Mouse (Mus musculus) intestine, embryonic 16.5 days (tissue): ENCODE measurements around the gene Olfr1045. TPM values are rescaled to one million over a fixed set of nuclear protein-coding genes. Genes with fewer than 3 reads are reported as not detected.

Experiments
- ATAC-seq: fragments of 200-750 bp; cut with Nextera tagmentation; 2 replicates; pipeline ENCODE4 v1.8.0; 2017; ENCODE audit warnings: moderate TSS enrichment, moderate library complexity
- H3K27ac ChIP-seq: fragments of 300-500 bp; sonication (generic); 2 replicates; pipeline ENCODE4 v1.5.1; 2014; ENCODE audit warnings: mild to moderate bottlenecking, low read length
- H3K27me3 ChIP-seq: fragments of 300-500 bp; sonication (generic); replicated peaks from 2 replicates; pipeline ENCODE4 v1.6.1; 2014; ENCODE audit warnings: low read length, control low read depth, mixed read lengths; ENCODE audit not compliant: control insufficient read depth, insufficient read depth
- H3K36me3 ChIP-seq: fragments of 300-500 bp; sonication (generic); 2 replicates; pipeline ENCODE4 v1.6.1; 2014; ENCODE audit warnings: low read length, control low read depth; ENCODE audit not compliant: control insufficient read depth, insufficient read depth
- H3K4me1 ChIP-seq: fragments of 300-500 bp; sonication (generic); 2 replicates; pipeline ENCODE4 v1.6.1; 2014; ENCODE audit warnings: low read length, control low read depth, mixed read lengths; ENCODE audit not compliant: control insufficient read depth, insufficient read depth
- H3K4me2 ChIP-seq: fragments of 300-500 bp; sonication (generic); 2 replicates; pipeline ENCODE4 v1.6.1; 2014; ENCODE audit warnings: low read depth, low read length, control low read depth
- H3K4me3 ChIP-seq: fragments of 300-500 bp; sonication (generic); 2 replicates; pipeline ENCODE4 v1.5.1; 2014; ENCODE audit warnings: mild to moderate bottlenecking, low read length
- H3K9ac ChIP-seq: fragments of 300-500 bp; sonication (generic); 2 replicates; pipeline ENCODE4 v1.6.1; 2014; ENCODE audit warnings: low read depth, low read length
- H3K9me3 ChIP-seq: fragments of 300-500 bp; sonication (generic); 2 replicates; pipeline ENCODE4 v1.6.1; 2016; ENCODE audit warnings: low read length, control low read depth; ENCODE audit not compliant: control insufficient read depth
- WGBS: fragments of 180-500 bp; shearing (Covaris S2); extraction: QIAGEN DNeasy Blood & Tissue Kit; methylation state at CpG from one replicate; pipeline ENCODE4 v1.1.7; 2014; 5-methylcytosine and 5-hydroxymethylcytosine counted together
- polyA plus RNA-seq: library from polyadenylated mRNA; unstranded; fragments of >200 nt; fragmentation: Nextera tagmentation; extraction: Ambion mirVana; gene quantifications from 2 replicates; pipeline ENCODE4 v1.2.1, GENCODE M21; 2015

Olfr1045 gene
- polyA plus RNA-seq, 1 experiment from 2014 or later, result not detected

GRCm38 (mm10) chr2:86161738-86162137 lies 41.1 kb downstream of the Olfr1045 start, which contains the start of gene Olfr1042:
Gene Olfr1042, minus strand, starts transcription at chr2:86161838.
- H3K27ac ChIP-seq, result no peak within 1 kb of the TSS
- no peak within 1 kb of the TSS for H3K9ac ChIP-seq
- 84% methylated on average over 2 of the region's 2 CpGs for WGBS
- no peak within 1 kb of the TSS for H3K4me2 ChIP-seq
- no peaks in the 10 kb centered on the region for H3K27me3 ChIP-seq
- H3K4me3 ChIP-seq, result no peak within 1 kb of the TSS
- H3K4me1 ChIP-seq, result no peaks in the 10 kb centered on the region
- no peaks in the 10 kb centered on the region for H3K9me3 ChIP-seq
- H3K36me3 ChIP-seq, result no peaks in the 10 kb centered on the region
- no peak for ATAC-seq

GRCm38 (mm10) chr2:86146632-86147031 lies 56.2 kb downstream of the Olfr1045 start, which contains the start of gene Olfr1040:
Gene Olfr1040, minus strand, starts transcription at chr2:86146732.
- Histone ChIP-seq H3K9me3 (no peaks in the 10 kb centered on the region), H3K27me3 (no peaks in the 10 kb centered on the region), H3K9ac (no peak within 1 kb of the TSS), H3K4me1 (no peaks in the 10 kb centered on the region), H3K4me2 (no peak within 1 kb of the TSS), H3K4me3 (no peak within 1 kb of the TSS), H3K36me3 (no peaks in the 10 kb centered on the region), H3K27ac (no peak within 1 kb of the TSS)
- ATAC-seq, result no peak
- 78% methylated on average over 1 of the region's 1 CpGs for WGBS

Other genes with a start within 250 kb of the Olfr1045 start
- gene Olfr1029, start 229.1 kb downstream of the Olfr1045 start, polyA plus RNA-seq, result not detected in 2 replicates
- not detected in 2 replicates for gene Olfr1030, start 223.7 kb downstream of the Olfr1045 start, polyA plus RNA-seq
- not detected in 2 replicates for gene Olfr1031, start 212.7 kb downstream of the Olfr1045 start, polyA plus RNA-seq
- not detected in 2 replicates for gene Olfr1032, start 197.5 kb downstream of the Olfr1045 start, polyA plus RNA-seq
- 1.6 and 3.0 TPM in 2 replicates for gene Olfr1033, start 182.4 kb downstream of the Olfr1045 start, polyA plus RNA-seq
- 0.02 TPM in 1 of 2 replicates, not detected in the other for gene Olfr1034, start 157.1 kb downstream of the Olfr1045 start, polyA plus RNA-seq
- gene Olfr1036, start 129.0 kb downstream of the Olfr1045 start, polyA plus RNA-seq, result not detected in 2 replicates
- not detected in 2 replicates for gene Olfr1037, start 115.6 kb downstream of the Olfr1045 start, polyA plus RNA-seq
- gene Olfr1039, start 67.1 kb downstream of the Olfr1045 start, polyA plus RNA-seq, result not detected in 2 replicates
- gene Olfr1040, start 56.3 kb downstream of the Olfr1045 start, polyA plus RNA-seq, result not detected in 2 replicates
- gene Olfr1042, start 41.2 kb downstream of the Olfr1045 start, polyA plus RNA-seq, result not detected in 2 replicates
- not detected in 2 replicates for gene Olfr1043, start 35.5 kb downstream of the Olfr1045 start, polyA plus RNA-seq
- not detected in 2 replicates for gene Olfr1044, start 25.2 kb downstream of the Olfr1045 start, polyA plus RNA-seq
- not detected in 2 replicates for gene Olfr52, start 17.3 kb downstream of the Olfr1045 start, polyA plus RNA-seq
- gene Olfr1046, start 16.3 kb upstream of the Olfr1045 start, polyA plus RNA-seq, result not detected in 2 replicates
- gene Olfr1047, start 28.4 kb upstream of the Olfr1045 start, polyA plus RNA-seq, result not detected in 2 replicates
- not detected in 2 replicates for gene Olfr1048, start 37.3 kb upstream of the Olfr1045 start, polyA plus RNA-seq
- gene Olfr1049, start 55.3 kb upstream of the Olfr1045 start, polyA plus RNA-seq, result not detected in 2 replicates
- not detected in 2 replicates for gene Olfr1051, start 76.1 kb upstream of the Olfr1045 start, polyA plus RNA-seq
- gene Olfr1052, start 89.4 kb upstream of the Olfr1045 start, polyA plus RNA-seq, result not detected in 2 replicates
- not detected in 2 replicates for gene Olfr1053, start 112.3 kb upstream of the Olfr1045 start, polyA plus RNA-seq
- not detected in 2 replicates for gene Olfr1054, start 132.4 kb upstream of the Olfr1045 start, polyA plus RNA-seq
- not detected in 2 replicates for gene Olfr1055, start 147.3 kb upstream of the Olfr1045 start, polyA plus RNA-seq
- gene Olfr1056, start 159.5 kb upstream of the Olfr1045 start, polyA plus RNA-seq, result not detected in 2 replicates
- gene Olfr1057, start 175.4 kb upstream of the Olfr1045 start, polyA plus RNA-seq, result not detected in 2 replicates
- not detected in 2 replicates for gene Olfr1058, start 185.6 kb upstream of the Olfr1045 start, polyA plus RNA-seq
- gene Olfr1061, start 211.0 kb upstream of the Olfr1045 start, polyA plus RNA-seq, result not detected in 2 replicates
- gene Olfr1062, start 223.7 kb upstream of the Olfr1045 start, polyA plus RNA-seq, result not detected in 2 replicates
- not detected in 2 replicates for gene Olfr1065, start 247.6 kb upstream of the Olfr1045 start, polyA plus RNA-seq